Mouse (Mus musculus) G1E (cell line): Measurements from ENCODE around the gene Pex5. TPM values are rescaled to one million over a fixed set of nuclear protein-coding genes. Genes with fewer than 3 reads are reported as not detected.

Experiments used
- ATAC-seq: 2 replicates; pipeline ENCODE4 v1.8.0; 2016; ENCODE audit warnings: mild to moderate bottlenecking; ENCODE audit not compliant: insufficient number of reproducible peaks, poor library complexity, low FRiP score, severe bottlenecking; ENCODE audit errors: extremely low read depth
- DNase-seq: peaks from one replicate; pipeline ENCODE4 v3.0.0; 2012; ENCODE audit warnings: low spot score
- H3K27me3 ChIP-seq: 2 replicates; pipeline ENCODE4 v1.6.1; 2012; ENCODE audit warnings: mild to moderate bottlenecking, low read length, inconsistent platforms; ENCODE audit not compliant: insufficient read depth
- H3K36me3 ChIP-seq: replicated peaks from 2 replicates; pipeline ENCODE3; 2012; ENCODE audit warnings: mild to moderate bottlenecking, inconsistent platforms
- H3K4me1 ChIP-seq: 2 replicates; pipeline ENCODE4 v1.6.1; 2012; ENCODE audit warnings: low read depth, low read length, inconsistent platforms, mixed read lengths; ENCODE audit not compliant: insufficient read depth
- H3K4me3 ChIP-seq: 2 replicates; pipeline ENCODE4 v1.5.1; 2012; ENCODE audit warnings: low read depth, mild to moderate bottlenecking, inconsistent platforms, low read length, moderate library complexity, mixed read lengths
- H3K9me3 ChIP-seq: replicated peaks from 2 replicates; pipeline ENCODE4 v1.6.1; 2012; ENCODE audit warnings: inconsistent platforms
- CTCF ChIP-seq: IDR thresholded peaks from 2 replicates; pipeline ENCODE4 v1.5.1; 2012; ENCODE audit warnings: low read depth, low read length, inconsistent platforms, mixed read lengths
- GATA1 ChIP-seq: IDR thresholded peaks from 2 replicates; pipeline ENCODE4 v1.6.1; 2012; ENCODE audit warnings: borderline replicate concordance, low read length, inconsistent platforms, mixed read lengths
- GATA2 ChIP-seq: IDR thresholded peaks from 2 replicates; pipeline ENCODE4 v1.6.1; 2012; ENCODE audit warnings: low read depth, low read length, inconsistent platforms, borderline replicate concordance
- POLR2AphosphoS5 ChIP-seq: IDR thresholded peaks from 2 replicates; pipeline ENCODE4 v1.6.1; 2012; ENCODE audit warnings: low read depth, low read length, inconsistent platforms; ENCODE audit not compliant: insufficient replicate concordance
- TAL1 ChIP-seq: conservative IDR thresholded peaks from 2 replicates; pipeline ENCODE4 v1.6.1; 2012; ENCODE audit warnings: low read depth, low read length, inconsistent platforms, mixed read lengths
- polyA plus RNA-seq: library from polyadenylated mRNA; stranded (reverse); fragments of >175 nt; gene quantifications from 2 replicates; pipeline ENCODE4 v1.2.3, GENCODE M21; 2012
- total RNA-seq, 2 experiments: library from RNA; stranded (forward) in 1 of 2; stranded (reverse) in 1 of 2; fragments of 200-1000 nt in 1 of 2; fragments of >200 nt in 1 of 2; fragmentation: Nextera tagmentation in 1 of 2; gene quantifications; 2 replicates each; pipeline ENCODE4 v1.2.3; 2014 to 2017

Gene Pex5
- total and polyA plus RNA-seq, 3 experiments, result 19.1 to 25.0 (median 22.3) TPM

DNA sequence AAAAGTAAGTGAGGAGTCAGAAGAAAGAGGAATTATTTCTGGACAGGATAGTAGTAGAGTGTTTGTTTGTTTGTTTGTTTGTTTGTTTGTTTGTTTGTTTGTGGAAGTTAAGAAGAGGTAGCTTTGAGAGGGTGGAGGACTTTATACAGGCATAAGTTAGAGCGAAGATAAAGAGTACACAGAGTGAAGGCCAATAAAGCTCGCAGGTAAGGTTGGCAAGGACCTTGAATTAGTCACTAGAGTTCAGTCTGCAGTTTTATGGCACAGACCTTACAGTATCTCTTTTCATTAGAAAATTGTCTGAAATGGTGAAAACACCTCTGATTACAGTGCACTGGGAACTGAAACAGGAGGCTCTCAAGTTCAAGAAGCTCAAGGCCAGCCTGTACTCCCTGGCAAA, 31.2 kb upstream of the Pex5 start:
- Histone ChIP-seq H3K4me1 (peaks cover 12% of the 10 kb centered on the region), H3K9me3 (no peaks in the 10 kb centered on the region), H3K36me3 (no peaks in the 10 kb centered on the region), H3K4me3 (no peak overlapping the region), H3K27me3 (peaks cover 18% of the 10 kb centered on the region; the same call in 1 of the 2 replicates)
- ATAC-seq (no peak), DNase-seq (no peak)
- TF ChIP-seq CTCF (no peak), GATA1 (no peak), TAL1 (no peak), POLR2AphosphoS5 (no peak), GATA2 (no peak)

DNA sequence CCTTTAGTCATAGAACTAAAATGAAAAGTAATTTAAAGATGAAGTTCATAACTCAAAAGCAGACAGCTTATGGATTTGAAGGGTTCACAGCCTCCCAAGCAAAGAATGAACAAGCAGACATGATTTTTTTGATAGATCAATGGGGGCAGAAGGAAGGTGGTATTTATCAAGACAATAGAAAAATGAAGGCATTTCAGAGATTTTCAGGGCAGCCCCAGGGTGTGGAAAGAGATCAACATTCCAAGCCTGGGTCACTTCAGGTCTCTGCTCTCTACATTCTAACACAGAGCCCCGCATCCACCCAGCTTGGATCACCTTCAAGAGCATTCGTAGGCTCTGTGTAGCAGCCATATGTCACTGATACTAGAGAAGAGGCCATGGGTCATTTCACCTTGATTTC, 28.5 kb upstream of the Pex5 start:
- 0 out of 2 replicates have a peak, but pooled peaks cover 2% of the 10 kb centered on the region for H3K4me1 ChIP-seq
- H3K9me3 ChIP-seq, result no peaks in the 10 kb centered on the region
- peaks cover 11% of the 10 kb centered on the region; the same call in 1 of the 2 replicates for H3K27me3 ChIP-seq
- DNase-seq, result no peak
- no peak for TF ChIP-seq CTCF
- TF ChIP-seq TAL1, result no peak
- no peak for TF ChIP-seq POLR2AphosphoS5
- no peak for TF ChIP-seq GATA2
- TF ChIP-seq GATA1, result no peak
- no peaks in the 10 kb centered on the region for H3K36me3 ChIP-seq
- ATAC-seq, result no peak
- no peak overlapping the region for H3K4me3 ChIP-seq

DNA sequence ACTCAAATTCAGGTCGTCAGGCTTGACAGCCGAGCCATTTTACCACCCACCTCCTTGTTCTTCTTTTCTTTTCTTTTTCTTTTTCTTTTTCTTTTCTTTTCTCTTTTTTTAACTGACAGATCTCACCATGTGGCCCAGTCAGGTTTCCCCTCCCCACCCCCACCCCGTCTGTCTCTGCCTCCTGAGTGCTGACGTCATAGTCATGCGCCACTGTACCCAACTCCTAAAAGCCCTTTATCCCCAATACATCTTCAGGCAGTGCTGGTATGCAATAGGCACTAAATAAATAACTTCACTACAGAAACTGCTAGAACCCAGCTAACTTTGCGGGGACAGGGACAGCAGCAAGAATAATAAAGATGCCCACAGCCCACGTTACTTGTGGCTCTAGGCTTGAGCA, 21.4 kb upstream of the Pex5 start:
- DNase-seq, result no peak
- no peak overlapping the region for H3K4me3 ChIP-seq
- H3K9me3 ChIP-seq, result no peaks in the 10 kb centered on the region
- peaks cover 8% of the 10 kb centered on the region; the same call in 1 of the 2 replicates for H3K4me1 ChIP-seq
- ATAC-seq, result no peak
- no peaks in the 10 kb centered on the region for H3K36me3 ChIP-seq
- H3K27me3 ChIP-seq, result peaks cover 27% of the 10 kb centered on the region
- no peak for TF ChIP-seq POLR2AphosphoS5
- no peak for TF ChIP-seq TAL1
- TF ChIP-seq GATA2, result no peak
- TF ChIP-seq CTCF, result no peak
- no peak for TF ChIP-seq GATA1

GRCm38 (mm10) chr6:124435173-124435572, 20.3 kb upstream of the Pex5 start:
- Histone ChIP-seq H3K27me3 (peaks cover 29% of the 10 kb centered on the region), H3K9me3 (no peaks in the 10 kb centered on the region), H3K4me3 (no peak overlapping the region), H3K36me3 (no peaks in the 10 kb centered on the region), H3K4me1 (peaks cover 8% of the 10 kb centered on the region; the same call in 1 of the 2 replicates)
- ATAC-seq (no peak), DNase-seq (no peak)
- no peak for TF ChIP-seq POLR2AphosphoS5
- TF ChIP-seq TAL1, result no peak
- TF ChIP-seq GATA2, result no peak
- TF ChIP-seq GATA1, result no peak
- TF ChIP-seq CTCF, result no peak

DNA sequence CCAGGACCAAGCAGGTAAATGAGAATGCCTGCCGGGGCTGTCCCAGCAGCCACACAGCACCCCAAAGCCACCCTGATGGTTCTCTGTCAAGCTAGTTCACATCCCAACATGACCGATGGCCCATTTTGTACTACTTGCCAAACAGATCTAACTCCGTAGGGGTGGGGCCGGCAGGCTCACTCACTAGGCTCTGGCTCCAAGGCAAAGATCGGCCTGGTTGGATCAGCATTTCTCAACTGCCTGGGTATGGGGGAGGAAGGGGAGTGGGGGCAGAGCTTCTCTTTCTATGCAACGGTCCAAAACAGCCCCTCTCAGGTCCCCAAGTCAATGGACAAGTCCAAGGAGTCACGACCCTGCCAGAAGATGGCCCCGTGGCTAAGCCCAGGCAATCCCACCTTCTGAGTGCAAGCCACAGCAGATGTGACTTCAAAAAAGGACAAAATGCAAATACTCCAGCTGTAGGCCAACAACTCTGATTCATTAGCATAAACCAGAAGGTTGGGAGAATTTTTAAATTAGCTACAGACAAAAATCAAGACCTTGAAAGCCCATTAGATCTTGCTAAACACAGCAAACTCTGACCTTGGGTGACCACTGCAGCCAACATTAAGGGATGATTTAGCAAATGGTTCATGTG, 18.9 kb upstream of the Pex5 start:
- peaks cover 8% of the 10 kb centered on the region; the same call in 1 of the 2 replicates for H3K4me1 ChIP-seq
- DNase-seq (no peak), ATAC-seq (no peak)
- no peaks in the 10 kb centered on the region for H3K9me3 ChIP-seq
- H3K36me3 ChIP-seq, result no peaks in the 10 kb centered on the region
- peaks cover 33% of the 10 kb centered on the region for H3K27me3 ChIP-seq
- TF ChIP-seq POLR2AphosphoS5, result no peak
- no peak overlapping the region for H3K4me3 ChIP-seq

DNA sequence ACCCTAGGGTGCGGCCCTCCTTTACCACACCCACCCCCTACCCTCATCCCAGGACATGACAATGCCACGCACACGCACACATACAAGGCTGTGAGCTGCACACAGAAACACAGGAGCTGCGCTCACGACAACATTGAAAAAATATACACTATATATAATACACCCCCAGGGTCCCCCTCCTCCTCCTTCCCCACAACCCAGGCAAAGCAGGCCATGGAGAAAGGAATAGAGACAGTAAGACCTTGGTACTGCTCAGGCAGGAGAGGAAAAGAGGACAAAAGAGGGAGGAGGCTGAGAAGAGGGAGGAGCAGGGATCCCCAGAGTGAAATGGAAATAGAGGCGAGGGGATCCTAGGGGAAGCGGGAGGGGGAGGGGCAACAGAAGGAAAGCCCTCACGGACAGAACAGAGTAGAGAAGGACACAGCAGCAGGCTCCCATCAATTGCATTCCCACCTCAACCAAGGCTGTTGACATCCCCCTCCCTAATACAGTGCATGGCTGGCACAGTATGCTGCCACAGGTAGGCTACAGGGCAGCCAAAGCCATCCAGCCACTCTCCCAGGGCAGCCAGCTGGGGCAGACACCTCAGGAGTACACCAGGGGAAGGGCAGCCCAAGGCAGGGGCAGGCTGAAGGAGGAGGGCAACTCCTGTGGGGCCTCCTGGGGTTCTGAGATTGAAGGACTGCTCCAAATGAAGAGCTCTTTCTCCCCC, 16.1 kb upstream of the Pex5 start:
- DNase-seq (no peak), ATAC-seq (no peak)
- Histone ChIP-seq H3K27me3 (peaks cover 39% of the 10 kb centered on the region), H3K4me1 (no peaks in the 10 kb centered on the region), H3K36me3 (no peaks in the 10 kb centered on the region), H3K9me3 (no peaks in the 10 kb centered on the region), H3K4me3 (no peak overlapping the region)
- TF ChIP-seq GATA2 (no peak), POLR2AphosphoS5 (no peak), GATA1 (no peak), TAL1 (no peak), CTCF (no peak)
